Mouse (Mus musculus): ENCODE results near the gene Xrcc4. TPM values are rescaled to one million over a fixed set of nuclear protein-coding genes. Genes with fewer than 3 reads are reported as not detected.
A peak's percentile ranks its signal among the peaks of the same experiment; 100 is the strongest.

Gene Xrcc4
- polyA plus RNA-seq, 1 experiment from 2014 or later = 9.7 TPM

- Histone ChIP-seq H3K36me3 (no peaks in the 10 kb centered on the region), H3K4me1 (peaks cover 63% of the 10 kb centered on the region), H3K4me3 (peak overlapping the region; percentile 73), H3K27me3 (ENCODE audit: low read depth, poor library complexity, severe bottlenecking) (peaks cover 22% of the 10 kb centered on the region), H3K9me3 (replicated peaks) (no peaks in the 10 kb centered on the region), H3K27ac (replicated peaks) (peak overlapping the region; percentile 86)
- WGBS = under 1% methylated on average over 14 of the region's 14 CpGs
- peak; percentile 73 for DNase-seq (ENCODE audit: low spot score)
Observed at GRCm38 (mm10) chr13:89741116-89741551, 348.3 kb downstream of the Xrcc4 start.

GRCm38 (mm10) chr13:89740243-89741115 is 348.9 kb downstream of the Xrcc4 start:
- Histone ChIP-seq H3K9me3 (replicated peaks) (no peaks in the 10 kb centered on the region), H3K4me1 (peaks cover 56% of the 10 kb centered on the region), H3K36me3 (no peaks in the 10 kb centered on the region), H3K4me3 (peak overlapping the region; percentile 73), H3K27ac (replicated peaks) (peak overlapping the region; percentile 86), H3K27me3 (ENCODE audit: low read depth, poor library complexity, severe bottlenecking) (peaks cover 22% of the 10 kb centered on the region)
- peak; percentile 92 for DNase-seq (ENCODE audit: low spot score)
- WGBS = under 1% methylated on average over 33 of the region's 33 CpGs

GRCm38 (mm10) chr13:89739696-89740242 is 349.6 kb downstream of the Xrcc4 start:
- peak overlapping the region; percentile 86 for H3K27ac ChIP-seq (replicated peaks)
- H3K4me3 ChIP-seq = peak overlapping the region; percentile 73
- H3K9me3 ChIP-seq (replicated peaks) = no peaks in the 10 kb centered on the region
- peaks cover 22% of the 10 kb centered on the region for H3K27me3 ChIP-seq (ENCODE audit: low read depth, poor library complexity, severe bottlenecking)
- DNase-seq (ENCODE audit: low spot score) = no peak
- WGBS = under 1% methylated on average over 24 of the region's 24 CpGs
- H3K4me1 ChIP-seq = peaks cover 54% of the 10 kb centered on the region
- no peaks in the 10 kb centered on the region for H3K36me3 ChIP-seq

GRCm38 (mm10) chr13:89738776-89739695 is 350.4 kb downstream of the Xrcc4 start:
- H3K27me3 ChIP-seq (ENCODE audit: low read depth, poor library complexity, severe bottlenecking) = peaks cover 15% of the 10 kb centered on the region
- H3K27ac ChIP-seq (replicated peaks) = peak overlapping the region; percentile 86
- H3K36me3 ChIP-seq = no peaks in the 10 kb centered on the region
- peak; percentile 84 for DNase-seq (ENCODE audit: low spot score)
- WGBS = 2% methylated on average over 31 of the region's 31 CpGs
- peaks cover 54% of the 10 kb centered on the region for H3K4me1 ChIP-seq
- H3K9me3 ChIP-seq (replicated peaks) = no peaks in the 10 kb centered on the region
- peak overlapping the region; percentile 73 for H3K4me3 ChIP-seq

GRCm38 (mm10) chr13:89738275-89738674 is 351.1 kb downstream of the Xrcc4 start:
- Histone ChIP-seq H3K36me3 (no peaks in the 10 kb centered on the region), H3K4me1 (peaks cover 49% of the 10 kb centered on the region), H3K4me3 (peak overlapping the region; percentile 73; the same call in 1 of the 2 replicates), H3K27ac (replicated peaks) (no peak overlapping the region), H3K27me3 (ENCODE audit: low read depth, poor library complexity, severe bottlenecking) (peaks cover 8% of the 10 kb centered on the region; the same call in 1 of the 2 replicates), H3K9me3 (replicated peaks) (no peaks in the 10 kb centered on the region)
- DNase-seq (ENCODE audit: low spot score) = no peak
- WGBS = 31% methylated on average over 2 of the region's 2 CpGs

- H3K36me3 ChIP-seq = no peaks in the 10 kb centered on the region
- H3K27ac ChIP-seq (replicated peaks) = no peak overlapping the region
- peaks cover 7% of the 10 kb centered on the region; the same call in 1 of the 2 replicates for H3K27me3 ChIP-seq (ENCODE audit: low read depth, poor library complexity, severe bottlenecking)
- H3K4me3 ChIP-seq = no peak overlapping the region
- WGBS = 75% methylated on average over 5 of the region's 5 CpGs
- no peak for DNase-seq (ENCODE audit: low spot score)
- peaks cover 20% of the 10 kb centered on the region for H3K4me1 ChIP-seq
- no peaks in the 10 kb centered on the region for H3K9me3 ChIP-seq (replicated peaks)
Observed at GRCm38 (mm10) chr13:89735111-89735510, 354.3 kb downstream of the Xrcc4 start.

GRCm38 (mm10) chr13:89726492-89726891 is 362.9 kb downstream of the Xrcc4 start:
- H3K27ac ChIP-seq (replicated peaks) = no peak overlapping the region
- no peak for DNase-seq (ENCODE audit: low spot score)
- peaks cover 19% of the 10 kb centered on the region for H3K36me3 ChIP-seq
- no peaks in the 10 kb centered on the region for H3K9me3 ChIP-seq (replicated peaks)
- 81% methylated on average over 2 of the region's 2 CpGs for WGBS
- no peaks in the 10 kb centered on the region for H3K4me1 ChIP-seq
- H3K27me3 ChIP-seq (ENCODE audit: low read depth, poor library complexity, severe bottlenecking) = no peaks in the 10 kb centered on the region
- H3K4me3 ChIP-seq = no peak overlapping the region

Other genes starting within 250 kb of the Xrcc4 start
- 60.7 and 61.3 TPM in 2 replicates for gene Tmem167, start 485 bp downstream of the Xrcc4 start, polyA plus RNA-seq (2016; fragmentation: Nextera tagmentation; extraction: Ambion mirVana)